23 mouse cellular contexts compared by ENCODE assay signal in the genomic region with DNA sequence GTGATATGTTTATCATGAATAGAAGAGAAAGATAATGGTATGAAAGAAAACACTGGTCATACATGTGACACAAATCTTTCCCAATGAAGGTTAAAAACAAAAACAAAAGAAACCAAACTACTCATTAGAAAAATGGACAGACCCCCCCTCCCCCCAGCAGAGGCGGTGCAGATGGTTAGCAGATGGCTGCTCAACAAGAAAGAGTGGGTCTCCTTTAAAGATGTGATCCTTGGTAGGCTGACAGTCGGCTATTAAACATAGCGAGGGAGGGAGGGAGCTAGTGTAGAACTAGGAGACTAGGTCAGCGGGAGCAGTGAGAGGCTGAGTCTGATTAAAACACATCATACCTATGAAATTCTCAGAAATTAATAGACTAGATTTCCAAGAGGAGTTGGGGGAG.
DNase-seq lines count a peak whose midpoint lies in the region; ATAC-seq and TF ChIP-seq lines count a peak whose summit lies in the region.
"Had no signal": no experiment of that assay in that cellular context is flagged by ENCODE, and none has a peak within 500 bp of the region (broad histone marks: within the 10 kb centered on the region; RNA-seq: fewer than 3 reads in every experiment).

No protein-coding gene starts in this region.

- no peak overlapping the region for H3K4me3 ChIP-seq in hindbrain, embryonic 15.5 days
- H3K4me3 ChIP-seq in hindbrain, embryonic 14.5 days (replicated peaks; ENCODE audit: low read length): no peak overlapping the region
- H3K4me3 ChIP-seq in lung, postnatal 0 days (ENCODE audit: low read depth, low read length): no peak overlapping the region
- H3K4me3 ChIP-seq: embryonic facial prominence, embryonic 13.5 days; embryonic facial prominence, embryonic 15.5 days; erythroblast, embryonic 14.5 days; forebrain, embryonic 10.5 days; forebrain, embryonic 12.5 days had no signal

- 58% methylated on average over 4 of the region's 4 CpGs for WGBS in hindbrain, embryonic 15.5 days
- 57% methylated on average over 4 of the region's 4 CpGs for WGBS in hindbrain, embryonic 14.5 days
- WGBS in lung, postnatal 0 days: 64% methylated on average over 4 of the region's 4 CpGs

- TF ChIP-seq EP300 in lung, postnatal 0 days (IDR thresholded peaks at IDR 0.05): no peak

- 0 out of 2 replicates have a peak, but pooled peaks have one; percentile 45 for ATAC-seq in hindbrain, embryonic 15.5 days (ENCODE audit: low FRiP score, low read depth)
- ATAC-seq in hindbrain, embryonic 14.5 days (ENCODE audit: low FRiP score): no peak
- peak; percentile 21; the same call in 1 of the 2 replicates for ATAC-seq in lung, postnatal 0 days
- ATAC-seq: activated CD4-positive, CD25-positive, alpha-beta regulatory T cell, adult 4 months; CD4-positive, CD25-positive, alpha-beta regulatory T cell, adult 4 months; forebrain, embryonic 16.5 days; Patski had no signal

- H3K27me3 ChIP-seq in hindbrain, embryonic 15.5 days: no peaks in the 10 kb centered on the region
- H3K27me3 ChIP-seq in hindbrain, embryonic 14.5 days (ENCODE audit: control insufficient read depth, insufficient read depth, low read length): no peaks in the 10 kb centered on the region
- H3K27me3 ChIP-seq in lung, postnatal 0 days (replicated peaks; ENCODE audit: insufficient read depth, low read length): no peaks in the 10 kb centered on the region
- H3K27me3 ChIP-seq: CH12.LX; embryonic facial prominence, embryonic 13.5 days; embryonic facial prominence, embryonic 15.5 days; Patski had no signal

- no peak overlapping the region for H3K9ac ChIP-seq in hindbrain, embryonic 15.5 days
- no peak overlapping the region for H3K9ac ChIP-seq in hindbrain, embryonic 14.5 days
- no peak overlapping the region for H3K9ac ChIP-seq in lung, postnatal 0 days (replicated peaks; ENCODE audit: low read depth)
- H3K9ac ChIP-seq: embryonic facial prominence, embryonic 13.5 days; embryonic facial prominence, embryonic 15.5 days; forebrain, embryonic 12.5 days had no signal

- no peaks in the 10 kb centered on the region for H3K4me1 ChIP-seq in hindbrain, embryonic 15.5 days (replicated peaks)
- peaks cover 3% of the 10 kb centered on the region; the same call in 1 of the 2 replicates for H3K4me1 ChIP-seq in hindbrain, embryonic 14.5 days (replicated peaks; ENCODE audit: control insufficient read depth, insufficient read depth, low read length)
- no peaks in the 10 kb centered on the region; the same call in 1 of the 2 replicates for H3K4me1 ChIP-seq in lung, postnatal 0 days (ENCODE audit: insufficient read depth, low read depth, low read length)

- no peak for TF ChIP-seq CTCF in lung, postnatal 0 days (IDR thresholded peaks at IDR 0.05)

- no peak overlapping the region for H3K27ac ChIP-seq in hindbrain, embryonic 15.5 days (replicated peaks)
- H3K27ac ChIP-seq in hindbrain, embryonic 14.5 days: no peak overlapping the region
- peak overlapping the region; percentile 62; the same call in 1 of the 2 replicates for H3K27ac ChIP-seq in lung, postnatal 0 days (ENCODE audit: low read length)
- H3K27ac ChIP-seq: forebrain, embryonic 10.5 days; forebrain, embryonic 12.5 days had no signal

- no peak overlapping the region for H3K4me2 ChIP-seq in hindbrain, embryonic 15.5 days
- no peak overlapping the region for H3K4me2 ChIP-seq in hindbrain, embryonic 14.5 days (replicated peaks)
- no peak overlapping the region for H3K4me2 ChIP-seq in lung, postnatal 0 days (replicated peaks; ENCODE audit: low read depth, low read length)
- H3K4me2 ChIP-seq: embryonic facial prominence, embryonic 13.5 days; embryonic facial prominence, embryonic 15.5 days; forebrain, embryonic 12.5 days had no signal

- no peaks in the 10 kb centered on the region for H3K36me3 ChIP-seq in hindbrain, embryonic 15.5 days
- no peaks in the 10 kb centered on the region for H3K36me3 ChIP-seq in hindbrain, embryonic 14.5 days (replicated peaks; ENCODE audit: control insufficient read depth, insufficient read depth)
- H3K36me3 ChIP-seq in lung, postnatal 0 days (ENCODE audit: insufficient read depth, low read length): no peaks in the 10 kb centered on the region
- H3K36me3 ChIP-seq: forebrain, embryonic 10.5 days; forebrain, embryonic 12.5 days; G1E had no signal

- peak; percentile 49 to 55 for DNase-seq in cerebellum, postnatal 10 days
- no peak for DNase-seq in cerebellum, adult 8-10 months
- DNase-seq in hindbrain, embryonic 14.5 days (ENCODE audit: low spot score): no peak
- DNase-seq in lung, postnatal 0 days (ENCODE audit: low spot score): peak; percentile 58
- no peak for DNase-seq in lung, postnatal 14 days
- DNase-seq: B cell, adult 2 months; cerebellum, adult 11 months; cerebellum, adult 18-20 months; cerebellum, adult 9-10 months; cerebellum, postnatal 36 days; embryo, embryonic 11 days had no signal

- H3K9me3 ChIP-seq in hindbrain, embryonic 15.5 days: no peaks in the 10 kb centered on the region
- no peaks in the 10 kb centered on the region for H3K9me3 ChIP-seq in hindbrain, embryonic 14.5 days (ENCODE audit: control insufficient read depth, low read length)
- no peaks in the 10 kb centered on the region for H3K9me3 ChIP-seq in lung, postnatal 0 days (ENCODE audit: low read length)
- H3K9me3 ChIP-seq: embryonic facial prominence, embryonic 13.5 days; embryonic facial prominence, embryonic 15.5 days; forebrain, embryonic 10.5 days; forebrain, embryonic 12.5 days; G1E had no signal

Comparison
In these comparisons a context has a peak if more than half of its experiments do, and no peak if none do; other contexts are left out.
1. DNase-seq: peak in cerebellum, postnatal 10 days (2 of 2) and lung, postnatal 0 days (single experiment); none in cerebellum, adult 8-10 months (single experiment), hindbrain, embryonic 14.5 days (single experiment) and lung, postnatal 14 days (single experiment).